Mouse (Mus musculus) adrenal gland, postnatal 14 days (tissue): ENCODE data around the gene Gpr31b. TPM values are rescaled to one million over a fixed set of nuclear protein-coding genes. Genes with fewer than 3 reads are reported as not detected.

Source experiments
- total RNA-seq: library from RNA; stranded (reverse); gene quantifications from 2 replicates; pipeline ENCODE4 v1.2.3, GENCODE M21; 2021

Gpr31b gene
- total RNA-seq, 1 experiment from 2014 or later, result not detected

Other genes starting within 250 kb of the Gpr31b start
- gene Mas1, start 184.2 kb downstream of the Gpr31b start, total RNA-seq, result not detected in 2 replicates
- 0.19 TPM in 2 replicates for gene Mrgprh, start 176.3 kb downstream of the Gpr31b start, total RNA-seq
- gene Pnldc1, start 142.1 kb downstream of the Gpr31b start, total RNA-seq, result 2.6 and 4.6 TPM in 2 replicates
- 232 and 252 TPM in 2 replicates for gene Tcp1, start 136.6 kb downstream of the Gpr31b start, total RNA-seq
- 84.1 and 86.9 TPM in 2 replicates for gene Mrpl18, start 136.0 kb downstream of the Gpr31b start, total RNA-seq
- 1.6 and 21.6 TPM in 2 replicates for gene Acat3, start 111.7 kb downstream of the Gpr31b start, total RNA-seq
- gene Acat2, start 91.5 kb downstream of the Gpr31b start, total RNA-seq, result 90.9 and 102 TPM in 2 replicates
- 58.1 and 63.8 TPM in 2 replicates for gene Wtap, start 58.1 kb downstream of the Gpr31b start, total RNA-seq
- gene Sod2, start 45.5 kb downstream of the Gpr31b start, total RNA-seq, result 674 and 682 TPM in 2 replicates
- gene Tcp10b, start 8.8 kb upstream of the Gpr31b start, total RNA-seq, result 0.30 and 0.45 TPM in 2 replicates
- 0.26 TPM in 1 of 2 replicates, not detected in the other for gene Unc93a, start 79.5 kb upstream of the Gpr31b start, total RNA-seq
- not detected in 2 replicates for gene Smok2a, start 168.9 kb upstream of the Gpr31b start, total RNA-seq
- not detected in 2 replicates for gene Smok2b, start 178.0 kb upstream of the Gpr31b start, total RNA-seq